In the genomic region with DNA sequence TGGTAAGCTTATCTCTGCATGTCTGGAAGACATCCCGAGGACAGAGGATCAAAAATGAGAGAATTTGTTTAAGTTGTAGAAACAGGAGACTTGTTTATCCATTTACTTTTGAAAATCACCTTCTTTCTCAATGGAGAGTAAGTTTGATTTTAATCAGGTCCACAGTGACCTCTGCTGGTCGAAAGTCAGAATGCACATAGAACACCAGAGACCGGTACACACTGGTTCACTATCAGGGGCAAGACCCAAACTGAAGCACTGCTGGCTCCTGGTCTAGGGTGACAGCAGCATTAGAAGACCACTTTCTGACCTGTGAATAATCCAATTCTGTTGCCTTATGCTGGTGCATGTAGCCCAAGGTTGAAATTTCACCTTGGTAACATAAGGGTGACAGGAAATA, we compare ENCODE assay signal across 8 mouse cellular contexts. TPM values are rescaled to one million over a fixed set of nuclear protein-coding genes. Genes with fewer than 3 reads are reported as not detected.
DNase-seq lines count a peak whose midpoint lies in the region; ATAC-seq and TF ChIP-seq lines count a peak whose summit lies in the region.

No protein-coding gene starts in this region.

- TF ChIP-seq CTCF in G1E (IDR thresholded peaks at IDR 0.05; ENCODE audit: low read depth, low read length) = peak; percentile 58

- H3K4me1 ChIP-seq in G1E (ENCODE audit: insufficient read depth, low read depth, low read length) = no peaks in the 10 kb centered on the region

- H3K9me3 ChIP-seq in G1E (replicated peaks) = no peaks in the 10 kb centered on the region

- DNase-seq in G1E (ENCODE audit: low spot score) = peak; percentile 22
- DNase-seq in adrenal gland, postnatal 36 days = peak; percentile 55 to 69
- peak; percentile 77 for DNase-seq in embryo, embryonic 9.5 days (ENCODE audit: extremely low spot score)
- peak; percentile 72 to 78 for DNase-seq in heart, postnatal 36 days
- peak; percentile 81 for DNase-seq in layer of hippocampus, adult 11-12 months (ENCODE audit: low spot score)
- peak; percentile 79 for DNase-seq in lung, postnatal 10 days
- DNase-seq in right cerebral cortex, adult 2 months (ENCODE audit: low spot score in 2 of 2) = peak; percentile 83 to 86
- peak; percentile 48 for DNase-seq in yolk sac, embryonic 10.5 days (ENCODE audit: low spot score)

- ATAC-seq in G1E (ENCODE audit: extremely low read depth, insufficient number of reproducible peaks, low FRiP score, poor library complexity, severe bottlenecking) = peak; percentile 60

- H3K36me3 ChIP-seq in G1E (replicated peaks) = no peaks in the 10 kb centered on the region

- intact Hi-C loops in heart, postnatal 36 days (cut with DNase I) = no loop called here

- H3K4me3 ChIP-seq in G1E (ENCODE audit: low read depth, low read length) = no peak overlapping the region

- no peaks in the 10 kb centered on the region for H3K27me3 ChIP-seq in G1E (ENCODE audit: insufficient read depth, low read length)

RNA-seq across cellular contexts. Expression of a gene that starts 32.4 kb away (rescaled TPM):
- total RNA-seq in G1E (2014; fragmentation: Nextera tagmentation) = 75.5 and 91.7 TPM in 2 replicates
- total RNA-seq in G1E (2017) = 161 and 165 TPM in 2 replicates
- polyA plus RNA-seq in G1E (2012) = 113 and 139 TPM in 2 replicates
- 10 to 100 TPM; 18.8 to 31.6 TPM for total RNA-seq in adrenal gland, postnatal 36 days (2021)
- 10 to 100 TPM; 25.7 to 28.3 TPM for total RNA-seq in heart, postnatal 36 days (2021)

Comparison
In these comparisons a context has a peak if more than half of its experiments do, and no peak if none do; other contexts are left out.
1. DNase-seq: peak in every context shown above with its lines; median percentile 84 in right cerebral cortex, adult 2 months; 81 in layer of hippocampus, adult 11-12 months; 79 in lung, postnatal 10 days; 77 in embryo, embryonic 9.5 days; 75 in heart, postnatal 36 days; 62 in adrenal gland, postnatal 36 days; 48 in yolk sac, embryonic 10.5 days; 22 in G1E.